Mouse (Mus musculus) left cerebral cortex, adult 2 months (tissue): Measurements from ENCODE around the gene Amdhd2. TPM values are rescaled to one million over a fixed set of nuclear protein-coding genes. Genes with fewer than 3 reads are reported as not detected.
A peak's percentile ranks its signal among the peaks of the same experiment; 100 is the strongest.
"Not testable (repeated sequence)": the region's sequence is repeated elsewhere in the genome, so short reads cannot be mapped to it uniquely, and the experiment has no call there.

ENCODE experiments used
- DNase-seq, 2 experiments: peaks; one replicate each; pipeline ENCODE4 v3.0.0; 2021 to 2022; ENCODE audit warnings: low spot score in 2 of 2, mixed read lengths in 1 of 2; ENCODE audit errors: extremely low spot score in 1 of 2
- H3K27ac ChIP-seq: fragments of 200-600 bp; 2 replicates; pipeline ENCODE4 v1.8.1; 2022
- H3K4me3 ChIP-seq: fragments of 200-600 bp; 2 replicates; pipeline ENCODE4 v1.8.1; 2022
- CTCF ChIP-seq: fragments of 200-600 bp; IDR thresholded peaks from 2 replicates; pipeline ENCODE4 v1.8.1; 2022; ENCODE audit warnings: antibody characterized with exemption, mild to moderate bottlenecking, moderate library complexity
- intact Hi-C: fragments of 180-260 bp; cut with DNase I; formaldehyde crosslinking; loops from one replicate; pipeline ENCODE4 v1.15.1; 2025
- total RNA-seq, 2 experiments: library from RNA; stranded (reverse); gene quantifications; 2 replicates each; pipeline ENCODE4 v1.2.3; 2021

Amdhd2 gene
- total RNA-seq, 2 experiments from 2014 or later = 29.2 to 32.0 TPM

DNA sequence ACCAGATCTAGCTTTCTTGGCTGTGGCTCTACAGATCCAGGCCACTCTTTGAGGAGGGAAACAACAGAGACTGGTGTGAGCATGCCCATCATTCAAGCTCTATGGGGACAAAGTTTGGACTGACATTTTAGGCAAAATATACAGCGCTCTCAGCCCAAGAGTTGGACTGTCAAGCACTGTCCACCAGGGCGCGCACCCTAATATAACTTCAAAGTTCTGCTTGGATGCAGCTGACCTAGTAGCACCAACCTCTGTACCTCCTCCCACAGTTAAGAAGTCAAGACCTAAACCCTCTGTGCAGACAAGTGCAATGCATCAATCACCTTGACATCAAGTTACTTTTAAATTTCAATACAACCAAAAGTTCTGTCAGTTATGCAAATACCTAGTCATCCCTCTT is 32.0 kb downstream of the Amdhd2 start:
- intact Hi-C loops = no loop called here
- no peak overlapping the region for H3K4me3 ChIP-seq
- no peak for DNase-seq
- TF ChIP-seq CTCF = no peak; the same call in 1 of the 2 replicates
- no peak overlapping the region for H3K27ac ChIP-seq

DNA sequence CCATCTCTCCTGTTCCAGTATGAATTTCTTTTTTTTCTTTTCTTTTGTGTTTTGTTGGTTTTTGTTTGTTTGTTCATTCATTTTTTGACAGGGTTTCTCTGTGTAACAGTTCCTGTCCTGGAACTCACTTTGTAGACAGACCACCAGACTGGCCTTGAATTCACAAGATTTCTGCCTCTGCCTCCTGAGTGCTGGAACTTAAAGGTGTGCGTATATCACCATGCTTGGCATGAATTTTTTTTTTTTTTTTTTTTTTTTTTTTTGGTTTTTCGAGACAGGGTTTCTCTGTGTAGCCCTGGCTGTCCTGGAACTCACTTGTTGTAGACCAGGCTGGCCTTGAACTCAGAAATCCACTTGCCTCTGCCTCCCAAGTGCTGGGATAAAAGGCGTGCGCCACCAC is 34.3 kb downstream of the Amdhd2 start:
- H3K27ac ChIP-seq, DNase-seq, H3K4me3 ChIP-seq, intact Hi-C loops: not testable (repeated sequence)

DNA sequence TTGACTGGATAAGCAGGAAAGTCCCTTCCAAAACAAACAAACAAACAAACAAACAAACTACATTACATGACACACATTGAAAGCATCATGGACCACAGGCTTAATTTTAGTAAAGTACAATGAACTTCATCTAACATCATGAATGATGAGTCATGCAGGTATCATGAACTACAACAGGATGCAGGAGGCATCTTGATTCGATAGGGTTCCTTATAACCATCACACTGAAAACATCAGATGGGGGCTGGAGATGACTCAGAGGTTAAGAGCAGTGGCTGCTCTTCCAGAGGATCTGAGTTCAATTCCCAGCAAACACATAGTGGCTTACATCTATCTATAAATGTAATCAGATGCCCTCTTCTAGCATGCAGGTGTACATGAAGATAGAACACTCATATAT is 36.0 kb downstream of the Amdhd2 start:
- intact Hi-C loops = no loop called here
- H3K4me3 ChIP-seq = no peak overlapping the region
- no peak for DNase-seq
- H3K27ac ChIP-seq = no peak overlapping the region
- TF ChIP-seq CTCF = no peak

DNA sequence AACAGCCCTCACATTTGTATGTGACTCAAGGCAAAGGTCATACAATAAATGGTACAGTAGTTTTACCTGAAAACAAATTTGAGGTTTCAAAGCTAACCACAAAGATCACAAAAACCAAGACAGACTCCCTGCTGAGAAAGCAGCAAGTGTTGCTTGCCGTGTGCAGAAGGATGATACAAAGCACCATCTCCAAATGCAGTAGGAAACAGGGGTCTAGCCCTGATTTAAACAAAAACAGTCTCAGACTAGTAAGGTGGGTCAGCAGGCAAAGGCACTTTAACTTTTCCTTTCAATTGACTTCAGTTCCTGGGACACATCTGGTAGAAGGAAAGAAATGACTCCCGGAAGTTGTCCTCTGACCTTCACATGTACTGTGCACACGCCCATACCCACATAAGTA is 36.8 kb downstream of the Amdhd2 start:
- H3K27ac ChIP-seq = no peak overlapping the region
- no peak for DNase-seq
- H3K4me3 ChIP-seq = no peak overlapping the region
- no peak for TF ChIP-seq CTCF
- intact Hi-C loops = no loop called here

DNA sequence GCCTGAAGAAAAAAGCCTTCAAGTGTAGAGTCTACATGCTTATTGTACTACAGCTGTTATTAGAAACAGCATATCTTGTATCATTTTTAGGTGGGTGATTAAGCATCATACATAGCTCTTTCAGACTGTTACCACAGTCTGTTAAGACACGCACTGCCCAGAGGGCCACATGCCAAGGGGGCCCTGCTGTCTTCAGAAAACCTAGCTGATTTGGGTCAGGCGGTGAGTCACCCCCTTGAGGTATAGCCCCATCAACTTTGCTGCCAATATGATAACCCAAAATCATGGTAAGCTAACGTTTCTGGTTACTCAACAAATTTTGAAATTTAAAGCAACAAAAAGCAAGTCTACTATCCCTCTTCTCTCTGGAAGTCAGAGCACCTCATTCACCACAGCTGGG is 44.1 kb downstream of the Amdhd2 start:
- TF ChIP-seq CTCF = no peak
- no peak overlapping the region for H3K4me3 ChIP-seq
- DNase-seq = no peak
- intact Hi-C loops = no loop called here
- H3K27ac ChIP-seq = no peak overlapping the region

DNA sequence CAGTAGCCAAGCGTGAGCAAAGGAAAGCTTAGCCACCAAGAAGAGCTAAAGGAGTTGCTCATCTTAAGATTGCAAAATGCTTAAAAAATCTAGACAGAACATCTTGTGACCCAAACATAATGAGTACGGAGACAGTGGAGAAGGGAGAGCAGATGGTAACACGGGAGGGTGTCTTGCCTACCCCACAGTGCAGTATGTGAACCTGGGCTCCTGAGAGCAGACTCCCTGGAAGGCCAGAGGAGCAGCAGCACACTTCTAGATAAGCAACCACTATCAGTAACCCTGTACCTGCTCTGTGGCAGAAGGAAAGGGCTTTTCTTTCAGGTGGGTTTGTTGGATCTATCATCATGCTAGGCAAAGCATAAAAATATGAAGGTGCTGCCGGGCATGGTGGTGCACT is 50.5 kb downstream of the Amdhd2 start:
- intact Hi-C loops = no loop called here
- no peak for TF ChIP-seq CTCF
- no peak overlapping the region for H3K4me3 ChIP-seq
- H3K27ac ChIP-seq = no peak overlapping the region
- no peak for DNase-seq

DNA sequence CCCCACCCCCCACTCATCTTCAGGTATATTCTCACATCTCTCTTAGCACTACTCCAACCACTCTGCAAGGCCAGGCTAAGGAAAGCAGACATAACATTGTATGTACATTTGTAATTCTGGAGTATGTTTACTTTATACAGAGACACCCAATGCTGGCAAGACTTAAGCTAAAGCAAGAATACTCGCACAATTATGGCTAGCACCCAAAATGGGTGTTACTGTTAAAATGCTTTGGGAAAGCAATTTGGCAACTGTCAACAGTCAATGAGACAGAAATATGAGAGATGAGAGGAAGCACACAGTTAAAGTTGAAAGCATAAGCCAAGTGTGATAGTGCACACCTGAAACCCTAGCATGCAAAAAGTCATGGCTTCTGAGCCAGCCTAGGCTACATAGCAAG is 52.3 kb downstream of the Amdhd2 start:
- no peak for TF ChIP-seq CTCF
- DNase-seq = no peak
- intact Hi-C loops = no loop called here
- Histone ChIP-seq H3K27ac (no peak overlapping the region), H3K4me3 (no peak overlapping the region)

DNA sequence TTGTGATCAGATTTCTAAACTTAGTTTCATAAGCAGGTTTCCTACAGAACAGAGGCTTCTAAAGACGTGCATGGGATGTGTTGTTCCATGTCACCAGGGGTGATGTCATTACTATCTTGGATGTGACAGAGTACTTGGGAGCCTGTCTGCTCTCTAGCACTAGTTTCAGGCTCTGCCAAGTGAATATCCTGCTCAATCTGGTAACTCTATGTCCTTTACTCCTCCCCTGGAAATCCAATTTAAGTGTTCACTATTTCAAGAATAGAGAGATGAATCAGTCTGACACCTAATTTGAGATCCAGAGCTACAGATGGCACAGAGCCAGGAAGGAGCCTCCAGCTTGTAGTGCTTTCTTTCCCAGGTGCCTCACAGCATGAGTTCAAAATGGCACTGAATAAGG is 54.7 kb downstream of the Amdhd2 start:
- intact Hi-C loops = no loop called here
- no peak overlapping the region for H3K4me3 ChIP-seq
- peak; percentile 24 to 57 for DNase-seq
- H3K27ac ChIP-seq = no peak overlapping the region
- TF ChIP-seq CTCF = no peak

Other genes with a start within 250 kb of the Amdhd2 start
- not detected for gene Dcpp3, start 246.3 kb downstream of the Amdhd2 start, total RNA-seq
- gene Sbp, start 222.1 kb downstream of the Amdhd2 start, total RNA-seq = not detected
- gene Sbpl, start 208.5 kb downstream of the Amdhd2 start, total RNA-seq = not detected
- 1 to 10 TPM in 1 of 2 experiments, under 1 TPM in 1; 0.45 to 1.1 TPM for gene Prss30, start 183.2 kb downstream of the Amdhd2 start, total RNA-seq
- 1 to 10 TPM in 1 of 2 experiments, under 1 TPM in 1; 0.70 to 1.5 TPM for gene Prss22, start 165.7 kb downstream of the Amdhd2 start, total RNA-seq
- not detected for gene Prss27, start 125.6 kb downstream of the Amdhd2 start, total RNA-seq
- 10 to 100 TPM; 25.0 to 26.4 TPM for gene Kctd5, start 90.3 kb downstream of the Amdhd2 start, total RNA-seq
- 100 to 1,000 TPM; 114 to 116 TPM for gene Pdpk1, start 12.8 kb downstream of the Amdhd2 start, total RNA-seq
- 1,000 to 10,000 TPM; 1,211 to 1,240 TPM for gene Atp6v0c, start 5.9 kb upstream of the Amdhd2 start, total RNA-seq
- 10 to 100 TPM; 63.3 to 69.7 TPM for gene Tbc1d24, start 41.8 kb upstream of the Amdhd2 start, total RNA-seq
- gene Ntn3, start 45.8 kb upstream of the Amdhd2 start, total RNA-seq = 10 to 100 TPM; 10.5 to 11.5 TPM
- 10 to 100 TPM; 10.8 to 11.0 TPM for gene Tedc2, start 57.1 kb upstream of the Amdhd2 start, total RNA-seq
- 1 to 10 TPM; 7.9 to 8.8 TPM for gene Ccnf, start 87.7 kb upstream of the Amdhd2 start, total RNA-seq
- 1 to 10 TPM; 1.3 to 1.7 TPM for gene Abca17, start 187.3 kb upstream of the Amdhd2 start, total RNA-seq
- 10 to 100 TPM; 76.7 to 78.5 TPM for gene Abca3, start 188.2 kb upstream of the Amdhd2 start, total RNA-seq